Mouse (Mus musculus) midbrain, embryonic 11.5 days (tissue): ENCODE measurements around the gene Mettl7a1. TPM values are rescaled to one million over a fixed set of nuclear protein-coding genes. Genes with fewer than 3 reads are reported as not detected.

Experiments
- polyA plus RNA-seq: library from polyadenylated mRNA; unstranded; fragments of >200 nt; fragmentation: Nextera tagmentation; extraction: Ambion mirVana; gene quantifications from 2 replicates; pipeline ENCODE4 v1.2.1, GENCODE M21; 2014

Mettl7a1 gene
- polyA plus RNA-seq, 1 experiment from 2014 or later: 4.0 TPM

Other genes with a start within 250 kb of the Mettl7a1 start
- gene Atf1, start 76.3 kb upstream of the Mettl7a1 start, polyA plus RNA-seq: 31.8 and 33.5 TPM in 2 replicates
- gene Tmprss12, start 23.3 kb upstream of the Mettl7a1 start, polyA plus RNA-seq: 0.10 TPM in 1 of 2 replicates, not detected in the other
- gene Mettl7a3, start 30.8 kb downstream of the Mettl7a1 start, polyA plus RNA-seq: not detected in 2 replicates
- gene Methig1, start 49.0 kb downstream of the Mettl7a1 start, polyA plus RNA-seq: not detected in 2 replicates
- not detected in 2 replicates for gene Mettl7a2, start 49.1 kb downstream of the Mettl7a1 start, polyA plus RNA-seq
- gene Higd1c, start 60.4 kb downstream of the Mettl7a1 start, polyA plus RNA-seq: not detected in 2 replicates
- not detected in 2 replicates for gene Gm5475, start 118.0 kb downstream of the Mettl7a1 start, polyA plus RNA-seq
- 18.2 and 22.2 TPM in 2 replicates for gene Slc11a2, start 120.9 kb downstream of the Mettl7a1 start, polyA plus RNA-seq
- 41.0 and 42.5 TPM in 2 replicates for gene Letmd1, start 164.9 kb downstream of the Mettl7a1 start, polyA plus RNA-seq
- 20.4 and 21.4 TPM in 2 replicates for gene Csrnp2, start 191.3 kb downstream of the Mettl7a1 start, polyA plus RNA-seq
- 27.7 and 29.9 TPM in 2 replicates for gene Tfcp2, start 247.9 kb downstream of the Mettl7a1 start, polyA plus RNA-seq